ENCODE assay signal across 16 mouse cellular contexts in the genomic region with DNA sequence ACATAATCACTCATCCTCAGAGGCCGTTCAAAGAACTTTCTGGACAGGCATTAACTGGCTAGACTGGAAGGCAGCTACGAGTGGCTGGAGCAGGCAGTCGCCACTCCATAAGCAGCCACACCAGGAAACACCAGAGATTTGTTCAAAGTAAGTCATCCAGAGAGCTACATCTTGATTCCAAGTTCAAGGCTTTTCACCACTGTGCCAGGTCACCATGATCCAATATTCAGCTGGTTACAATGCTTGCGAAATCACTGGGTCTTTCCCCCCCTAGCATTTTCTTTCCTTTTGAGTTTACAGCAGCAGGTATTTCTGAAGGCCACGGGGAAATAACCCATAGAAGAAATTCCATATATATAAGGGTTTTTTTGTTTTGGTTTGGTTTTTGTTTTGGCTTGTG.
A peak's percentile ranks its signal among the peaks of the same experiment; 100 is the strongest.
DNase-seq lines count a peak whose midpoint lies in the region; ATAC-seq and TF ChIP-seq lines count a peak whose summit lies in the region.
"Had no signal": no experiment of that assay in that cellular context is flagged by ENCODE, and none has a peak within 500 bp of the region (broad histone marks: within the 10 kb centered on the region; RNA-seq: fewer than 3 reads in every experiment).

No protein-coding gene starts in this region.

- ATAC-seq in heart, embryonic 11.5 days (replicated peaks; ENCODE audit: insufficient number of reproducible peaks, low FRiP score, low TSS enrichment): no peak
- ATAC-seq in limb, embryonic 12.5 days (ENCODE audit: insufficient number of reproducible peaks, insufficient read depth, low FRiP score, low TSS enrichment, low read depth): no peak
- no peak for ATAC-seq in embryonic facial prominence, embryonic 14.5 days (ENCODE audit: low read depth)
- ATAC-seq in erythroblast, adult 5-6 weeks (replicated peaks; ENCODE audit: low FRiP score, poor library complexity, severe bottlenecking): no peak
- ATAC-seq: CD4-positive, CD25-positive, alpha-beta regulatory T cell, adult 4 months; liver, postnatal 0 days; Patski had no signal

- H3K9ac ChIP-seq in heart, embryonic 11.5 days (ENCODE audit: low read depth, low read length): no peak overlapping the region
- no peak overlapping the region for H3K9ac ChIP-seq in limb, embryonic 12.5 days (replicated peaks)
- H3K9ac ChIP-seq in embryonic facial prominence, embryonic 14.5 days (ENCODE audit: low read depth, low read length): no peak overlapping the region
- H3K9ac ChIP-seq: liver, postnatal 0 days had no signal

- H3K36me3 ChIP-seq in heart, embryonic 11.5 days (ENCODE audit: control insufficient read depth, insufficient read depth, low read length): peaks cover 11% of the 10 kb centered on the region
- peaks cover 31% of the 10 kb centered on the region for H3K36me3 ChIP-seq in limb, embryonic 12.5 days
- peaks cover 37% of the 10 kb centered on the region for H3K36me3 ChIP-seq in limb, embryonic 10.5 days
- H3K36me3 ChIP-seq in C2C12 (ENCODE audit: control insufficient read depth, insufficient read depth): peaks cover 3% of the 10 kb centered on the region
- H3K36me3 ChIP-seq in embryonic facial prominence, embryonic 14.5 days (ENCODE audit: control insufficient read depth, insufficient read depth, low read length): peaks cover 27% of the 10 kb centered on the region

- H3K4me3 ChIP-seq in heart, embryonic 11.5 days (ENCODE audit: low read depth, low read length): no peak overlapping the region
- H3K4me3 ChIP-seq in limb, embryonic 12.5 days (replicated peaks): no peak overlapping the region
- H3K4me3 ChIP-seq in limb, embryonic 10.5 days: no peak overlapping the region
- no peak overlapping the region for H3K4me3 ChIP-seq in C2C12 (ENCODE audit: insufficient read depth, poor library complexity, severe bottlenecking)
- H3K4me3 ChIP-seq in embryonic facial prominence, embryonic 14.5 days (ENCODE audit: low read depth, low read length): no peak overlapping the region

- peak overlapping the region; percentile 38 for H3K4me2 ChIP-seq in heart, embryonic 11.5 days
- H3K4me2 ChIP-seq in limb, embryonic 12.5 days: peak overlapping the region; percentile 85
- peak overlapping the region; percentile 66 for H3K4me2 ChIP-seq in embryonic facial prominence, embryonic 14.5 days (ENCODE audit: low read depth, low read length)

- no peaks in the 10 kb centered on the region for H3K27me3 ChIP-seq in heart, embryonic 11.5 days (ENCODE audit: control insufficient read depth, insufficient read depth, low read length)
- no peaks in the 10 kb centered on the region for H3K27me3 ChIP-seq in limb, embryonic 12.5 days
- no peaks in the 10 kb centered on the region for H3K27me3 ChIP-seq in limb, embryonic 10.5 days (ENCODE audit: low read depth, poor library complexity, severe bottlenecking)
- no peaks in the 10 kb centered on the region for H3K27me3 ChIP-seq in C2C12 (ENCODE audit: control insufficient read depth, insufficient read depth, insufficient read length)
- H3K27me3 ChIP-seq in embryonic facial prominence, embryonic 14.5 days (replicated peaks; ENCODE audit: control insufficient read depth, insufficient read depth, low read length): no peaks in the 10 kb centered on the region
- H3K27me3 ChIP-seq: Patski had no signal

- DNase-seq in heart, adult 9 months (ENCODE audit: low spot score in 2 of 2): no peak
- DNase-seq in limb, embryonic 10.5 days (ENCODE audit: low spot score): no peak
- no peak for DNase-seq in embryonic facial prominence, embryonic 14.5 days (ENCODE audit: low spot score)
- no peak for DNase-seq in thymus, adult 18-20 months
- DNase-seq: cerebellum, adult 18-20 months; gastrocnemius, postnatal 36 days; liver, postnatal 0 days; right cerebral cortex, postnatal 14 days; thymus, adult 2 months had no signal

- H3K79me2 ChIP-seq in C2C12 (ENCODE audit: control insufficient read depth, insufficient read depth): no peaks in the 10 kb centered on the region

- 74% methylated on average over 5 of the region's 5 CpGs for WGBS in heart, embryonic 11.5 days (ENCODE audit: insufficient replicate concordance)
- WGBS in limb, embryonic 12.5 days: 74% methylated on average over 5 of the region's 5 CpGs
- WGBS in limb, embryonic 10.5 days: 85% methylated on average over 5 of the region's 5 CpGs
- WGBS in embryonic facial prominence, embryonic 14.5 days: 67% methylated on average over 5 of the region's 5 CpGs

- peaks cover 2% of the 10 kb centered on the region for H3K79me3 ChIP-seq in C2C12 (ENCODE audit: low read depth)

- no peak overlapping the region for H3K27ac ChIP-seq in heart, embryonic 11.5 days (ENCODE audit: low read depth, low read length)
- H3K27ac ChIP-seq in limb, embryonic 12.5 days: no peak overlapping the region
- no peak overlapping the region for H3K27ac ChIP-seq in limb, embryonic 10.5 days
- no peak overlapping the region for H3K27ac ChIP-seq in embryonic facial prominence, embryonic 14.5 days (replicated peaks; ENCODE audit: low read depth, low read length)
- H3K27ac ChIP-seq: kidney, postnatal 0 days had no signal

- H3K9me3 ChIP-seq in heart, embryonic 11.5 days (replicated peaks; ENCODE audit: control insufficient read depth, low read length): no peaks in the 10 kb centered on the region
- H3K9me3 ChIP-seq in limb, embryonic 12.5 days: no peaks in the 10 kb centered on the region
- no peaks in the 10 kb centered on the region for H3K9me3 ChIP-seq in limb, embryonic 10.5 days (replicated peaks)
- H3K9me3 ChIP-seq in embryonic facial prominence, embryonic 14.5 days (ENCODE audit: control insufficient read depth, low read length): no peaks in the 10 kb centered on the region

- H3K4me1 ChIP-seq in heart, embryonic 11.5 days (ENCODE audit: control insufficient read depth, insufficient read depth, low read length): peaks cover 26% of the 10 kb centered on the region
- H3K4me1 ChIP-seq in limb, embryonic 12.5 days (replicated peaks): peaks cover 35% of the 10 kb centered on the region
- peaks cover 30% of the 10 kb centered on the region for H3K4me1 ChIP-seq in limb, embryonic 10.5 days
- H3K4me1 ChIP-seq in embryonic facial prominence, embryonic 14.5 days (ENCODE audit: control insufficient read depth, insufficient read depth, low read length): peaks cover 22% of the 10 kb centered on the region

- TF ChIP-seq CTCF in C2C12 (IDR thresholded peaks at IDR 0.05; ENCODE audit: control insufficient read depth, insufficient read depth, insufficient read length): no peak

- no peak overlapping the region for H3ac ChIP-seq in C2C12 (ENCODE audit: control insufficient read depth, insufficient read length, low read depth)

TF ChIP-seq in C2C12, 6 proteins besides CTCF, POLR2A, EP300 and RAD21:
- TF ChIP-seq CEBPB (IDR thresholded peaks at IDR 0.05; ENCODE audit: low read depth) (peak; percentile 16), MYOG (IDR thresholded peaks at IDR 0.05; ENCODE audit: control insufficient read depth, extremely low read depth, insufficient read length) (no peak), MYOD1 (IDR thresholded peaks at IDR 0.05; ENCODE audit: control insufficient read depth, insufficient read length, low read depth) (no peak), FOSL1 (IDR thresholded peaks at IDR 0.05; ENCODE audit: insufficient read depth, low read length, poor library complexity, severe bottlenecking) (no peak), MAX (IDR thresholded peaks at IDR 0.05) (no peak), USF1 (IDR thresholded peaks at IDR 0.05; ENCODE audit: low read depth) (no peak)
TF ChIP-seq in C2C12: peak in this region for 1.
